Mouse (Mus musculus) adrenal gland, adult 8-10 months (tissue): ENCODE measurements around the gene Mob3b. TPM values are rescaled to one million over a fixed set of nuclear protein-coding genes. Genes with fewer than 3 reads are reported as not detected.

Experiments
- DNase-seq: peaks from one replicate; pipeline ENCODE4 v3.0.0; 2022
- total RNA-seq, 4 experiments: library from RNA; stranded (reverse); gene quantifications; 2 replicates each; pipeline ENCODE4 v1.2.4; 2022

The Mob3b gene
- total RNA-seq, 4 experiments from 2014 or later, result 28.5 to 53.9 (median 39.7) TPM

DNA sequence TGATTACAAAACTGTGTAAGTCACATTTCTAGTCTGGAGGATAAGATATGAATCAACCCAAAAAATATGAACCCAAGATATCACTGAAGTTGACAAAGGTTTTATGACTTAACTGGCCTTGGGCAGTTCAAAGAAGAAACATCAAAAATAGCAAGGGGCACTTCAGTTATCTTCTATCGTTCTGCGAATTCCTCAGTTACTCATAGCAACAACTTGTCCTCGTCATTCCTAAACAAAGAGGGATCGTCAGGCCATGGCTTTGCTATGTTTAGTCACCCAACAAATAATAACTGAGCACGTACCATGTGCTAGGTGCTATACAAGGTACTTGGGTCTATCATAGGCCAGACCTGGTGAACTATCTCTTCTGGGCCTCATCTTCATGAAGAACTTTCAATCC, 10.7 kb downstream of the Mob3b start:
- DNase-seq, result peak; percentile 36

- DNase-seq, result no peak
Observed at GRCm38 (mm10) chr4:35145726-35146125, 11.6 kb downstream of the Mob3b start.

DNA sequence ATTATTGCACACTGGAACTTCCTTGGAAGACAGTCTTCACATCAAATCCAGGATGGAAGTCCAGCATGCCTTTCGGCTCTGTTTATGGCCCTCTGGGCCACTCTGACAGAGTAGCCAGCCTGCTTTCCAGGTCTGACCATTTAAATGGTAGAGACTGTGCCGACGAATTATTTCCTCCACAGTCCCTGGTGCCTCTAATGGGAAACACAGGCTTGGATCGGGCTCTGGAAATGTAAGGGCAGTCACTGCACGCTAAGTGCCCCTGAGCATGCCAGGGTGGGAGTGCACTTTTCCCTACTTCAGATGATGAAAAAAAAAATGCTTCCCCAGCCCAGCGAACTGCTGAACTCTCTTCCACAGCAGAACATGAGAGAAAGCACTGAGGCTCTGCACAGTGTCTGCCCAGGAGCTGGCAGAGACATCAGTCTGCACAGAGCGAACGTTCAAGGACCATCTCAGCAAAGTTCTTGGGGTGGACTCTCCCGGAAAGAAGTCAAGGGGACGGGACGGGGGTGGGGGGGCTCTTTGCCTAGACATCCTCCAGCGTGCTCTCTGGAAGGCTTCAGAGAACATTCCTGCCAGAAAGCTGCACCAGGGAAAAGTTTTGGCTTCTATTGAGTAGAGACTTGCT, 13.7 kb downstream of the Mob3b start:
- DNase-seq, result no peak

DNA sequence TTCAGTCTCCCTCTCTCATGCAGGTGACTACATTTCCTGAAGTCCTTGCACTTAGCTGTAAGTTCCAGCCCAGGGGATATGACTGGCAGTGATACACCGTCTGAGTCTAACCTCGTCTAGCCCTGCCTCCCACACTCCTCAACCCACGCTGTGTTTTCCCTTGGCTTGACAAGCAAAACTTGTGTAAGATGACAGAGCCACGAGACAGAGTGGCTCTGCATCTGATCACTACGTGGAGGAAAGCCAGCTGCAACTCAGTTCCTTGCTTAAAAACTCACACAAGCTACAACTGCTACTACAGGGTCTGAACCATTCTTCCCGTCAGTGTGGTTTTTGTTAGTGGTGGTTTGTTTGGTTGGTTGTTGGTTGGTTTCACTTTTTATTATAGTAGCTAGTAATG, 17.0 kb downstream of the Mob3b start:
- no peak for DNase-seq

DNA sequence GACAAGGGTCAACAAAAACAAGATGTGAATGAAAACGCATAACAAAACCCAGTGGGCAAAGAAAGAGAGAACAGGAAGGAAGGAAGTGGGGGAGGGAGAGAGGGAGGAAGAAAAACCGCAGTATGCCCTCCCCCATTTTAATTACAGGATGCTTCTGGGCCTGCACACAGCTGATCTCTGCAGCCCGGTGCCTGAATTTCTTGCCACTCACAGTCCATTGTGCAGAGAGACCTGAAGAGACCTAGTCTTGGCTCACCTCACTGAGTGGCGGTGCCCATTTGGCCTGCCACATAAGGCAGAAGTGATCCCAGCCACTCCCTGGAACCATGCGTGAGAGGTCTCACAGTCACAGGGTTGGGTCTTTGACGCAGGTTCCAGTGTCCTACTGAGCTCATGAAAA, 19.2 kb downstream of the Mob3b start:
- no peak for DNase-seq

DNA sequence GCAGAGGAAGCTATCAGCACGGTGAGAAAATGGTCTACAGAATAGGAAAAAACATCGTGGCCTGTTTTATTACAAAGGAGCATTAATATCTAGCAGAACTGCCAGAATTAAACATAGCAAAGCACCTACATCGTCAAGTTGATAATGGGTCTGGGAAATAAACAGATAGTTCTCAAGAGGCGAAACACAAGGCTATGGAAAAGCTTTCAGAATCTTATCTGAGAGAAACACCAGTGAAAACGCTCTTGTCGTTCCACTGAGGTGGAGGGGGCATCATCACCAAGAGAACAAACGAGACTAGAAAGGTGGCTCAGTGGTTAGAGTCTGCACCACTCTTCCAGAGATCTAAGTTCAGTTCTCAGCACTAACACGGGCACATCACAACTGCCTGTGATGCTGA, 20.3 kb downstream of the Mob3b start:
- no peak for DNase-seq

- no peak for DNase-seq
Observed at GRCm38 (mm10) chr4:35135806-35136205, 21.5 kb downstream of the Mob3b start.

DNA sequence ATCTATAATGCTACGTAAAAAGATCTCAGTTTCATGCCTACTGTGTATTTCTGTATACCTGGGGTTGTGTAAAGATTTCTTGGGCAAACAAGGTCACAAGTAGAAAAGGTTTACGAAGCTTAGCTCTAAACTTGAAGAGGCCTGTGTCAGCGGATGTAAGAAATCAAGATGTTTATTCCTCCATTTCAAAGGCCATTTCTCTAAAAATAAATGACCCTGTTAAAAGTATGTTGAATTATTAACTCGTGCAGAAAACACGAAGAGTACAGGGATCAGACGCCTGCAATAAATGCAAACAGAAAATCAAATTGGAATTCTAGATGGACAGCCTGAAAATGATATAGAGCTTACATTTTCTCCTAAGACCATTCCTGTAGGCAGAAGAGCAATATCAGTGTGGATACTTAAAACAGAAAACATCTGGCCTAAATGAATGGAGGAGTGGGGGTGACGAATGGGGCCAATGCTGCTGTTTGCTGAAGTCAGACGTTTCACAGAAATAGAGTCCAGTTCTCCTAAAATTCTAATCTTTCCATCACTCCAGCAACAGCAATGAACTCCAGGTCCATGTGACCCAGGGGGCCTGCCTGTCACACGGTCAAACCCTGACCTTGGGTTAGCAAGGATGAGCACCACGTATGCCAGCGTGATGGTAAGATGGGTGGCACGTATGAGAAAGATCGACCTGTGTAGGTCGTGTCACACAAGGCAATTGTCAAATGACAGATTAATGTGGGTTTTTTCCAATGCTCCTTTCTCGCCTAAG, 22.3 kb downstream of the Mob3b start:
- DNase-seq, result no peak

DNA sequence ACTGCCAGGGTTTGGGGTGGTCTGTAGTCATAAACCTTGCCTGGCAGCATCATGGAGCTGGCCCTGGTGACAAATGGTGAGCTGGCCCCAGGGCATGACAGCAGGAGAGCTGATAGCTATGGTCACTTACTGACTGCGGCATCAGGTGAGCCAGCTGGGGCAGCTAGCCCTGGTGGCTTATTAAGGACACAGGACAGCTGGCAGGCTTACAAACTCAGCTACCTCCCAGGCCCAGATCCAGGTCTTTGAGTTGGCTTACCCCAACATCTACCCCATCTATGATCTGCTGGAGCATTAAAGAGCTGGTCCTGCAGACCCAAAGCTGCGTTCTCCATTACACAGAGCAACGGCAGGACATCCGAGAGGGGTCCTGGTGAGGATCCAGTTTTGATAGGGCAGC, 23.9 kb downstream of the Mob3b start:
- no peak for DNase-seq

DNA sequence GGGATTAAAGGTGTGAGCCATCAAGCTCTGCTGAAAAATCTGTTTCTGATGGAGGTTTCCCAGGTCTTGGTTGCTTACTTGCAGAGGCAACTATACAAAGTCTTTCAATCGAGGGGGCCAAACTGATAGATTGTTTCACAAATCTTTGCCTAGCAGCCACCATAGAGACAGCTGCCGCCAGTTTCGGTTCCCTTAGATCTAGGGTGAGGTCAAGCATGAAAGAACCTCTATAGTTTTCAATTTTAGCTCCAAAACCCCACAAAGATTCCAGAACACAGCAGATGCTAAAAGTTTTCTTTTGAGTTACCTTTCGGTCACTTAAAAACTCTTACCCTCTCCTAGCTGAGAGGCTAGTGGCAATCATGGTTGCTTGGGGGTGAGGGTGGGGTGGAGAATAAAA, 25.7 kb downstream of the Mob3b start:
- no peak for DNase-seq

- DNase-seq, result no peak
Observed at GRCm38 (mm10) chr4:35130411-35130948, 26.8 kb downstream of the Mob3b start.

DNA sequence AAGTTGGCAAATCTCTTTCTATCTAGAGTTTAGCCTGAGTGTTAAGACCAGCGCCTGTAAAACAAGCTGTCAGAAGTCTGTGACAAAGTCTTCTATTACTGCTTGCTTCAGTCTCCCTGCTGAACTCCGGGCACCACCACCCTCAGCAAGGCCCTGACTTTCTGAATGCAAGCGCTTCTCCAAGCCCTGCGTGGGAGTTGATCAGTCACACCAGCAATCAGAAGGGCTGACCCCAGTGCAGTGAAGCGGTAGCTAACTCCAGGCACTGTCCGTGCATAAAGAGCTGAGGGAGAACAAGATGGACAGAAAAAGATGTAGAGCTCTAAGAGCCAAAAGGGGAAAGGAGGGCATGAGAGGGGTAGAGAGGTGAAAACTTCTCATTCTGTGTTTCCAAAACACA, 29.5 kb downstream of the Mob3b start:
- no peak for DNase-seq

- no peak for DNase-seq
Observed at GRCm38 (mm10) chr4:35126776-35127175, 30.5 kb downstream of the Mob3b start.

GRCm38 (mm10) chr4:35125299-35125777, 31.9 kb downstream of the Mob3b start:
- no peak for DNase-seq

DNA sequence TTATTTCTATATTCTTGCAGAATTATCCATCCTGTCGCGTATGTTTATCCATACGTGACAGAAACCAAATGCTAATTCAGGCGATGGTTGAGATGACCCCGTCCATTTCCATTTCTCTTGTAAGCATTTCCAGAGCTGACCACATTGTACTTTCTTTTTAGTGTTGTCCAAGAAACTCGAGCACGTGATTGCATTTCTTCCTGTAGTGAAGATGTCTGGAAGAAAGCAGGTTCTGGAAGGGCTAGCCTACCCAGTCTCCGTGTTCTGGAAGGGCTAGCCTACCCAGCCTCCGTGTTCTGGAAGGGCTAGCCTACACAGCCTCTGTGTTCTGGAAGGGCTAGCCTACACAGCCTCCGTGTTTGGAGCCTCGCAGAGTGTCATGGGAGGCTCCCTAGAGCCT, 33.3 kb downstream of the Mob3b start:
- no peak for DNase-seq

GRCm38 (mm10) chr4:35123087-35123486, 34.2 kb downstream of the Mob3b start:
- no peak for DNase-seq

DNA sequence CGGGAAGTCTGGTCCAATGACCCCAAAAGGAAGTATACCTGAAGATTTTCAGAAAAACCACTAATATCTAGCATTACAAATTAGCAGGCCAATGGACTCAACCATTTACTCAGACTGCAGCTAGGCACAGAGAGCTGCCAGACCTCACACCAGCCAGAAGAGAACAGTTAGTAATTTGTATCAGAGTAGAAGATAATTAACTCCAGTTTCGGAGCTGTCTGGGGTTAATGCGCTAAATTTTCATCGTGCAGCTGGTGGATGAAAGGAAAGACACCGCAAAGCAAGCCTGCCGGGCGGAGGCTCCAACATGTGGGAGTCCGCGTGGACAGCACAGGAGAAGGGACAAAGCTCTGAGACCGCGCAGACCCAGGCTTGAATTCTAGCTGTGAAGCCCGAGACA, 36.2 kb downstream of the Mob3b start:
- no peak for DNase-seq

DNA sequence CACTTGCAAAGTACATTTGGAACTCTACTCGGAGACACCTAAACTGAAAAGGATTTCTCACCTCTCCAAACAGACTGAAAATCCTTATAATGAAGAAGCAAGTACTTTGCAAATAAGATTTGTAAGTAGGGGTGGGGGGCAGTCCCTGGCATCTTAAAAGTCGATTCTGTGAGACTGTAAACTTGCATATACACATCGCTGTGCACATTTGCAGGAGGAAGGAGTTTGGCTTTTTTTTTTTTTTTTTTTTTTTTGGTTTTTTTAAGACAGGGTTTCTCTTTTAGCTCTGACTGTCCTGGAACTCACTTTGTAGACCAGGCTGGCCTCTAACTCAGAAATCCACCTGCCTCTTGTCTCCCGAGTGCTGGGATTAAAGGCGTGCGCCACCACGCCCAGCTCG, 36.7 kb downstream of the Mob3b start:
- DNase-seq, result no peak

DNA sequence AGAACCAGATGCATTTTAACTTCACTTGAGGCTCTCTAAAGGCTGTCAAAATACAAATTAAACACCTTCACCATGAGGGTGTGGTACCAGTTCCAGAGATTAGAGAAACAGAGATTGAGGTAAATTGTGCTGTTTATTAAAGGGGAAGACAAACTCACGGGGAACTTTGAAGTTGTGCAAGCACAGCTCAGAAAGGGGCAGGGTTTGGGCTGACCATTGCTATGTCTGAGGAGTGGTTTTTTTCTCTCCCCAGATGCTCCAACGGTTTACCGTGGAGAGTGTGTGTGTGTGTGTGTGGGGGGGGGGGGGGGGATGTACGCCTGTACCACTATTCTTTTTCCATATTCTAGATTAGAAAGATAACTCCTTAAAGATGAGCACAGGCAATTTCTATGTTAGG, 37.1 kb downstream of the Mob3b start:
- DNase-seq, result no peak

GRCm38 (mm10) chr4:35118851-35119250, 38.4 kb downstream of the Mob3b start:
- DNase-seq, result no peak

GRCm38 (mm10) chr4:35117144-35117543, 40.1 kb downstream of the Mob3b start:
- DNase-seq, result no peak

GRCm38 (mm10) chr4:35115933-35116332, 41.4 kb downstream of the Mob3b start:
- DNase-seq, result no peak

- DNase-seq, result no peak
Observed at GRCm38 (mm10) chr4:35114950-35115349, 42.3 kb downstream of the Mob3b start.
